Mouse (Mus musculus) cerebellum, adult 9-11 months (tissue): ENCODE results near the gene Pstpip1.

Experiments
- DNase-seq: peaks from one replicate; pipeline ENCODE4 v3.0.0; 2022

The Pstpip1 gene

DNA sequence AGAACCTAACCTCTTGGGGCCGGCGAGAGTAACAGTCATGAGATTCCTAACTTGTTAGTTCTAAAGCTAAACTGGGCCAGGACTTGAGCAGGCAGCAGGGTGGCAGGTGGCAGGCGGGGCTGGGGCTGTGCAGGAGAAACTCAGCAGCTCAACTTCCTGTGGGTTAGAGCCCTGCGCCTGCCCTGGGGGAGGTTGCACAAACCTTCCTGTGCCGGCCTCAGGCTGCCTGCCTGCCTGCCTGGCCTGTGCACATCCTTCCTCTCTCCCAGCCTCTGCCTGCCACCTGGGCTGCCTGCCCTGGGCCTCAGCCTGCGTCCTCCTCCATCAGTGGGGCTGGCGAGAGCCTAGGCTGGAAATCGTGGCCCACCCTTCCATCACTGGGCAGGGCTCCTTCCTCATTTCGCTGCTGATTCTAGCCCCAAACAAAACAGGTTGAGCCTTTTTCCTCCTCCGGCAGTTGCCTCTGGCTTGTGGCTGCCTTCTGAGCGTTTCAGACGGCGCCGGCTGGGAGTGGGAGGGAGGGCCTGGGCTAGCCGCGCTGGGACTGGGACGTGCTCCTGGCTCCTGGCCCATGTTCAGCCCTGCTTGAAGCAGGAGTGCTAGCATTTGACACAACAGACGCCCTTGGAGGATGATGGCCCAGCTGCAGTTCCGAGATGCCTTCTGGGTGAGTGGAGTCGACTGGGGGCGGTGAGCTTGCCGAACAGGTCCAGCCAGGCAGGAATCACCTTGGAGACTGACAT lies at the start of gene Pstpip1:
TSS of gene Pstpip1 (plus strand) at position 185 of the 743 bp plus-strand sequence.
- peak; percentile 41 for DNase-seq

GRCm38 (mm10) chr9:56041372-56042180 lies 48.2 kb upstream of the Pstpip1 start, which contains the start of gene Rcn2:
Rcn2 (plus strand) TSS chr9:56041845.
- peak; percentile 94 for DNase-seq

GRCm38 (mm10) chr9:56042181-56042621 lies 47.6 kb upstream of the Pstpip1 start:
- DNase-seq = no peak

DNA sequence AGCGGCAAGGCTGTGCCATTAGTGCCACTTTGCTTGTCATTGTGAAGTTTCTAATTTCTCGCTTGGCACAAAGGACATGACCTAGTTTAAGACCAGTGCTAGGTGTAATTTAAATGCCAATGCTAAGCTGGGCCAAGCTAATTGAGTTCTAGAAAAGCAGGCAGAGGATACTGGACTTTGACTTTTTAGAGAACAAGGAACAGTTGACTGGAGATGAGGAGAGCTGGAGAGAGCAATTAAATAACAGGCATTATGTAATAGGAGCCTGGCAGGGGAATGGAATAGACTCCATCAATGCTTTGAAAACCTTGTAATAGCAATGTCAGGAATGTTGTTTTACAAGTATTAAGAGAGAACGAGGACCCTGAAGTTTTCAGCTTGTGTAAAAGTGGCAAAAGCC lies 36.0 kb upstream of the Pstpip1 start:
- DNase-seq = no peak

- no peak for DNase-seq
Measured at GRCm38 (mm10) chr9:56056147-56056546, 33.6 kb upstream of the Pstpip1 start.

DNA sequence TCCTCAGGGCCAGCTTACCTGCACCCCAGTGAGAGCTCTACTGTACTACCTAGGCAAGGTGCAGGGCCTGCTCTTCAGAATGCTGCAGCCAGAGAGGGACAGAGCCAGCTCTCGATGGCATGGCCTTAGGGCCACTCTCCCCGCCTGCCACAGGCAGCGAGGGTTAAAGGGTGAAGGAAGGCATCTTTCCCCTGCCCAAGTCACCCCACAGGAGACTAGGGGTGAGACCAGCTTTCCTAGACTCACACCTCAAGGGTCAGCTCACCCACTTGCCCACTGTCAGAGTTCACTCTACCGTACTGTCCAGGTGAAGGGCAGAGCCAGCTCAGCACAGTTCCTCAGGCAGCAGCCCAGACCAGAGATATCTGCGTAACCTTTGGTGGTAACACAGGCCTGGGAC lies 27.4 kb upstream of the Pstpip1 start:
- DNase-seq = no peak

DNA sequence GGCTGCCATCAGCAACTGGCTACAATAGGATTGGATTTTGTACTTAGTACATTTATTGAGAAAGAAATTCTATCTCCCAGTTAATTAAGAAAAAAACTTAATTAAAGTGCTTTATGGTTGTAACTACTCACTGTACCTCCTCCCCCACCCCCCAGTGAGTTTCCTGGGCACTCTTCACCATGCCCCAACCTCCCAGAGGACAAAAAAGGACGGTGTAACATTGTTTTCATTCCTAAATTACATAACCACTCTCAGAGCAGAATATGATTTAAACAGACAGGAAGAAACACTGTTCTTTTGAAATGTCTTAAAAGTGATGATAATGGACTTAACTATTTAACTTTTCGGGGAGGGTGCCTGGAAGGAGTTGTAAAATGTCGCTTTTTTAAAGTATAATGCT lies 24.8 kb upstream of the Pstpip1 start:
- DNase-seq = no peak

DNA sequence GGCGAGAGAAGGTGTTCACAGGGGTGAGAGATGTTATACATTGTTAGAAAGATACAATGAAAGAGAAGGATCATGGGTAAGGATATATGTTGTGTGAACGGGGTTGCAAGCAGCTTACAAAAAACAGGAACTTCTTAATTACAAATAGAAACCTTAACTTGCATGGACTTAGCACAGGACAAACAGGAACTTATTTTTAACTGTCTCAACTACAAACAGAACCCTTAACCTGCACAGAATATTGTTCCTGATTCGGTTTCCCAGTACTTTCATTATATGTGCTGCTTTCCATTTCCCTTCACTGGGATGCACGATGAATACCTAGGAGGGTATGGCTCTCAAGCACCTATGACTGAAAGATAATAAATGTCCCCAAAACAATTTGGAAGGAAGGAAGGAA lies 21.8 kb upstream of the Pstpip1 start:
- no peak for DNase-seq

DNA sequence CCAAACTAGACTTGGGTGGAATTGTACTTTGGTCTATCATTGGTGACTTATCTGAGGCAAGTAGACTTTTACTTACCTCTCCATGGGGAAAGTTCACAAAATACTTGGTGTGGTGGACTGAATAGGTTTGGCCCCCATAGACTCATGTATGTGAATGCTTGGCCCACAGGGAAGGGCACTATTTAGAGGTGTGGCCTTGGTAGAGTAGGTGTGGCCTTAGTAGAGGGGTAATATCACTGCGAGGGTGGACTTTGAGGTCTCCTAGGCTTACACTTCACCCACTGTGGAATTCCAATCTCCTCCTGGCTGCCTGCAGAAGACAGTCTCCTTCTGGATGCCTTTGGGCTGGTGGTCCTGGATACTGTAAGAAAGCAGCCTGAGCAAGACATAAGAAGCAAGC lies 21.1 kb upstream of the Pstpip1 start:
- no peak for DNase-seq

GRCm38 (mm10) chr9:56072861-56073260 lies 16.9 kb upstream of the Pstpip1 start:
- no peak for DNase-seq

- no peak for DNase-seq
Measured at GRCm38 (mm10) chr9:56074863-56075262, 14.9 kb upstream of the Pstpip1 start.

DNA sequence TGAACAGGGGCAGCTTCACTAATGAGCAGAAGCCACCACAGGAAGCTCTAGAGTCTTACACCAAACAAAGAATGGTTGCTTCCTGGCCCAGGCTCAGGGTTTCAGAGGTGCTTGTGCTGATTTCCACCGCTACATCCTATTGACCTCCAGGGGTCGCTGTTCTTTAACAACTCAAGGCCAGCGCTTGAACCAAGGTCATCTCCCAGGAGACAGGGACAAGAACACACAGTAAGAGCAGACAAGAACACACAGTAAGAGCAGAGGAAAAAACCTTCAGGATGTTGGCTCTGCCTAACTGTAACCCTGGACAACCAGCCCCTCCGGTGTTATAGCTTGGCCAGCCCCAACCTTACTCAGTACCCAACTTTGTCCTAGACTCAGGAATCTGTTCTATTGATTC lies 14.5 kb upstream of the Pstpip1 start:
- DNase-seq = peak; percentile 52

- no peak for DNase-seq
Measured at GRCm38 (mm10) chr9:56075901-56076620, 13.7 kb upstream of the Pstpip1 start.

GRCm38 (mm10) chr9:56079587-56079986 lies 10.2 kb upstream of the Pstpip1 start:
- DNase-seq = no peak

DNA sequence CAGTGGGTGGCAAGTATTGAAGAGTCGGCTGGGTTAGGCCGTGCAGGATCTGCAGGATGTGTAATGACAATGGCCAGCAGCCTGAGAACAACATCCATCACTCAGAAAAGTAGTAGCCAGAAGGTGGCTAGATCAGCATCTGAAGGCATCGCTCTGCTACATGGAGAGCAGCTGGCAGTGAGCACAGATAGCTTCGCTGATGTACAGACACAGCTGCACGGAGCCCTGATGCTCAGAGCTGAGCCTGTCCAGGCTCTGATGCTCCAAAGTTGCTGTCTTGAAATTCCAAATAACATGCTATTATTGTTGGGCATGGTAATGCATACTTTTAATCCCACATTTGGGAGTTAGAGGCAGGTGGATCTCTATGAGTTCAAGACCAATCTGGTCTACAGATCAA lies 3.2 kb upstream of the Pstpip1 start:
- no peak for DNase-seq

- DNase-seq = no peak
Measured at GRCm38 (mm10) chr9:56090546-56091225, 924 bp downstream of the Pstpip1 start.

DNA sequence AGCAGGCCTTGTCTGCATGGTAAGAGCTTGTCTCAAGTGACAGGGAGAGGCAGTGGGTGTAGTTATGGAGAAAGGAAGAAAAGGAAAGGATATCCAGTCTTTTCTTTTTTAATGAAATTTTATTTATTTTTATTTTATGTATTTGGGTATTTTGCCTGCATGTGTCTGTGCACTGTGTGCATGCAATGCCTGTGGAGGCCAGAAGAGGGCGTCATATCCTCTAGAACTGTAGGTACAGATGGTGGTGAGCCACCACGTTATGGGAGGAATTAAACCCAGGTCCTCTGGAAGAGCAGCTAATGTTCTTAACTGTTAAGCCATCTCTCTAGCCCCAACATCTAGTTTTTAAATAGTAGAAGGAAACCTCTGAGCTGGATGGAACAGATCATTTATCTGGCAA lies 2.3 kb downstream of the Pstpip1 start:
- no peak for DNase-seq

DNA sequence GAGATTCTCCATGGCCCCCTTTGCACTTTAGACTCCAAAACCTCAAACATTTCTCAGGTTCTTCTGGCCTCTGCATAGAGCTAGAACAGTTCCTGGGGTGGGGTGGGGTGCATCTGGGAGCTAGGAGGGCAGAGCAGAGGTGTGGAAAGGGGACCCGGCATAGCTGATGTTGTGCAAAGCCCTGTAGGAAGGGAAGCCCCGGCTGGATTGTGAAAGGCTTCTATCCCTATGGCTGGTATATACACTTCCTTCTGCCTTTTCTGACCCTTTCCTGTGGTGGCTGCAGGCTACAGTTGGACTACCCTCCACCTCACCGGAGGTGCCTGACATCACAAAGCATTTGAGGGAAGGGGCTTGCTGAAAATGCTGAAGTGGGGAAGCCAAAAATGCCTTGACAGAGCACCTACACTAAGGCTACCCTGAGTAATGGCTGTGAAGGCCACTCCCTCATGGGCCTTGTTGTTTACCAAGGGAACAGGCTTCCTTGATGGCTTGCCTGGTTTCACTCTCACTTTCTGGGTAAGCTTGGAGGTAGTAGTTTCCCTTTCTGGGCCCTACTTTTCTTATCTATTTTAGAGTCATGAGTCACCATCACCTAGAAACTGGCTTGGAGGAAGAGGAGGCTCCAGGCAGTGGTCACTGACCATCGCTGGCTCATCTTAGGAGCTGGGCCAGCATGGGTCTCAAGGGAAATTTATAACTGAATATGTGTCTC lies 8.0 kb downstream of the Pstpip1 start:
- no peak for DNase-seq

DNA sequence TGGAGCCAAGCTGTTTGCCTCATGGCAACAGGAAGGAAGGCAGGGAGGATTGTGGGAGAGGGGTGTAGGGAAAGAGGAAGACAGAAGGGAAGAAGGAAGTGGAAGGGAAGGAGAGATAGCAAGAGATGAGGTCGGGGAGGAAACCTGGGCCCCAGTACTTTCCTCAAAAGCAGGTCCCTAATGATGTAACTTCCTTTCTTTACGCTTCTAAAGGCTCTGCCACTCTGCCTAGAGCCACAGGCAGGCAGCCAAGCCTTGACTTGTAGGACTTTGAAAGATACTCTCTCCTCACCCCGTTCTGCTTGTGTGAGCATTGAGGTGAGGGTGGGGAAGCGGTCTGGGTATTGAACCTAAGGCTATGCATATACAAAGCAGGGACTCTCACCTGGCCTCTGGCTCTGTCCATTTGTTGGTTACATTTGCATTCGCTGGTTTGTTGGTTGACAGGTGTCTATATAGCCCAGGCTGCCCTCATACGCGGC lies 10.3 kb downstream of the Pstpip1 start:
- no peak for DNase-seq

DNA sequence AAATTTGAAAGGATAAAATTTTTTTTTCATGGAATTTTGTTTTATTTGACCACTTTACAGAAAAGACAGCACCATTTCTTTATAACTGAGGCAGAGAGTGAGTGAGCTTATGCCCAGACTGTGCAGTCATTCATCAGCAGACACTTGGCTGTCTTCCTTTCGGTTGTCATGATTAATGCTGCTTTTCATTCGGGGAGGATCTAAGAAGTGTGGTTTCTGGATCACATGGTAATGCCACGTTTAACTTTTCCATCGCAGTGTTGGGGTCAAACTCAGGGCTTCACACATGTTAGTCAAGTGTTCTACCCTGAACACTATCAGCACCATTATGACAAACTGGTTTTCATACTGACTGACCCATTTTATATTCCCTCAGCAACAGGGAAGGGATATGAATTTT lies 11.3 kb downstream of the Pstpip1 start:
- DNase-seq = no peak

GRCm38 (mm10) chr9:56104921-56105320 lies 15.2 kb downstream of the Pstpip1 start:
- DNase-seq = no peak
